Mouse (Mus musculus) kidney, postnatal 14 days (tissue): ENCODE data around the gene Dpf2.

ENCODE experiments used
- DNase-seq: peaks from one replicate; pipeline ENCODE4 v3.0.0; 2022; ENCODE audit warnings: mixed read lengths

The Dpf2 gene

GRCm38 (mm10) chr19:5852035-5852722 lies 60.6 kb downstream of the Dpf2 start:
- DNase-seq, result no peak

- no peak for DNase-seq
These were observed 61.3 kb downstream of the Dpf2 start for GRCm38 (mm10) chr19:5851481-5851971.

- no peak for DNase-seq
These were observed 62.0 kb downstream of the Dpf2 start for GRCm38 (mm10) chr19:5850860-5851259.

- DNase-seq, result peak; percentile 97
These were observed 62.8 kb downstream of the Dpf2 start for GRCm38 (mm10) chr19:5849843-5850527.

GRCm38 (mm10) chr19:5848826-5849672 lies 63.8 kb downstream of the Dpf2 start:
- peak; percentile 62 for DNase-seq

- DNase-seq, result peak; percentile 85
These were observed 64.6 kb downstream of the Dpf2 start for GRCm38 (mm10) chr19:5848032-5848825.

- DNase-seq, result peak; percentile 74
These were observed 65.5 kb downstream of the Dpf2 start for GRCm38 (mm10) chr19:5847306-5847796.

- DNase-seq, result peak; percentile 91
These were observed 66.1 kb downstream of the Dpf2 start for GRCm38 (mm10) chr19:5846557-5847305.
